Mouse (Mus musculus) stomach, embryonic 14.5 days (tissue): ENCODE data around the gene Efna5. TPM values are rescaled to one million over a fixed set of nuclear protein-coding genes. Genes with fewer than 3 reads are reported as not detected.

Experiments used
- ATAC-seq: fragments of 200-750 bp; cut with Nextera tagmentation; 2 replicates; pipeline ENCODE4 v1.8.0; 2017; ENCODE audit warnings: low read depth, moderate TSS enrichment; ENCODE audit not compliant: insufficient number of reproducible peaks, insufficient read depth, low FRiP score
- H3K27ac ChIP-seq: fragments of 300-500 bp; sonication (generic); 2 replicates; pipeline ENCODE4 v1.5.1; 2014; ENCODE audit warnings: mild to moderate bottlenecking, low read length, moderate library complexity, mixed read lengths
- H3K27me3 ChIP-seq: fragments of 300-500 bp; sonication (generic); 2 replicates; pipeline ENCODE4 v1.6.1; 2014; ENCODE audit warnings: low read length, control low read depth, mixed read lengths; ENCODE audit not compliant: control insufficient read depth, insufficient read depth
- H3K36me3 ChIP-seq: fragments of 300-500 bp; sonication (generic); 2 replicates; pipeline ENCODE4 v1.6.1; 2014; ENCODE audit warnings: mild to moderate bottlenecking, control low read depth, low read length, moderate library complexity, mixed read lengths; ENCODE audit not compliant: control insufficient read depth, insufficient read depth
- H3K4me1 ChIP-seq: fragments of 300-500 bp; sonication (generic); 2 replicates; pipeline ENCODE4 v1.6.1; 2014; ENCODE audit warnings: low read length, control low read depth, mixed read lengths; ENCODE audit not compliant: control insufficient read depth, insufficient read depth
- H3K4me2 ChIP-seq: fragments of 300-500 bp; sonication (generic); replicated peaks from 2 replicates; pipeline ENCODE4 v1.6.1; 2014; ENCODE audit warnings: low read depth, low read length, control low read depth
- H3K4me3 ChIP-seq: fragments of 300-500 bp; sonication (generic); 2 replicates; pipeline ENCODE4 v1.5.1; 2014; ENCODE audit warnings: low read depth, low read length, control low read depth
- H3K9ac ChIP-seq: fragments of 300-500 bp; sonication (generic); replicated peaks from 2 replicates; pipeline ENCODE4 v1.6.1; 2014; ENCODE audit warnings: low read depth, mild to moderate bottlenecking, control low read depth, low read length, moderate library complexity, mixed read lengths
- H3K9me3 ChIP-seq: fragments of 300-500 bp; sonication (generic); 2 replicates; pipeline ENCODE4 v1.6.1; 2016; ENCODE audit warnings: low read depth, low read length, control low read depth; ENCODE audit not compliant: control insufficient read depth
- WGBS: fragments of 180-500 bp; shearing (Covaris S2); extraction: QIAGEN DNeasy Blood & Tissue Kit; methylation state at CpG from one replicate; pipeline ENCODE4 v1.1.7; 2014; 5-methylcytosine and 5-hydroxymethylcytosine counted together
- polyA plus RNA-seq: library from polyadenylated mRNA; unstranded; fragments of >200 nt; fragmentation: Nextera tagmentation; extraction: Ambion mirVana; gene quantifications from 2 replicates; pipeline ENCODE4 v1.2.1, GENCODE M21; 2014

The Efna5 gene
- polyA plus RNA-seq, 1 experiment from 2014 or later: 58.6 TPM

GRCm38 (mm10) chr17:62741702-62742101, 139.4 kb downstream of the Efna5 start:
- Histone ChIP-seq H3K4me2 (no peak overlapping the region), H3K9ac (no peak overlapping the region), H3K4me3 (no peak overlapping the region), H3K9me3 (no peaks in the 10 kb centered on the region), H3K36me3 (no peaks in the 10 kb centered on the region), H3K27ac (no peak overlapping the region), H3K27me3 (no peaks in the 10 kb centered on the region), H3K4me1 (no peaks in the 10 kb centered on the region)
- no peak for ATAC-seq
- 58% methylated on average over 5 of the region's 5 CpGs for WGBS

DNA sequence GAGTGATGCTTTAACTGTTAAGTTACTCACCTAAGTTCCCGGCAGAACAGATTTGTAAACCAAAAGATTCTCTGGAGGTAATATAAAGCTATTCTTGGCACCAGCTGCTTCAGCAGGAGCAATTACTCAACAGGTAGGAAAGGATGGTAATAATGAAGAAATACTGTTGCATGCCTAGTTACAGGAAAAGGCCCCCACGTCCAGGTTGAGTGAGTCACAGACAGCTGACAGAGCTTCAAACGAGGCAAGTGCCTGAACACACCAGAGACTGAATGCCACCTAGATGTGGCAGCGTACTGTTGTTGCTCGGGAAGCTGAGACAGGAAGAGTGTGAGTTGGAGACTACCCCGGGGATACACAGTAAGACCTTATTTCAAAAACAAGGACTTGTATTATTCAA, 140.1 kb downstream of the Efna5 start:
- H3K4me3 ChIP-seq: no peak overlapping the region
- no peak overlapping the region for H3K9ac ChIP-seq
- H3K36me3 ChIP-seq: no peaks in the 10 kb centered on the region
- no peak overlapping the region for H3K4me2 ChIP-seq
- no peak overlapping the region for H3K27ac ChIP-seq
- no peak for ATAC-seq
- no peaks in the 10 kb centered on the region for H3K4me1 ChIP-seq
- no peaks in the 10 kb centered on the region for H3K27me3 ChIP-seq
- H3K9me3 ChIP-seq: no peaks in the 10 kb centered on the region
- WGBS: 62% methylated on average over 6 of the region's 6 CpGs

DNA sequence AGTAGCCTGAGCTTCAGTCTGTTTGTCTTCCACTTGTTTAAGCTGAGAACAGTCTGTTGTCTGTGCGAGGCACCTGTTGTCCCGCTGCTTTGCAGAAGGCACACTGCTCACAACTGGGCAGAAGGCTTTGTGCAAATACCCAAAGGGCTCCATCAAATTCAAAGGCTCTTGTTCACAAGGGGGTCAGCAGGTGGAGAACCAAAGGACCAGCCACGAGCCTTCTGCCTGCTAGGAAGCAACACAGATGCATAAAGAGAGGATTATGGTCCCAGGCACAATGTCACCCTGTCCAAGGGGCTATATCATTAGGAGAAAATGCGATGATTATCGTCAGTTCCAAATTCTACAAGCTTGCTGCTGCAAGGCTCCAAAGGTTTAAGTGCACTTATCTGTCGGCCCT, 141.1 kb downstream of the Efna5 start:
- ATAC-seq: no peak
- Histone ChIP-seq H3K27ac (no peak overlapping the region), H3K27me3 (no peaks in the 10 kb centered on the region), H3K4me3 (no peak overlapping the region), H3K4me1 (0 out of 2 replicates have a peak, but pooled peaks cover 5% of the 10 kb centered on the region), H3K9me3 (no peaks in the 10 kb centered on the region), H3K4me2 (no peak overlapping the region), H3K9ac (no peak overlapping the region), H3K36me3 (no peaks in the 10 kb centered on the region)
- 80% methylated on average over 6 of the region's 6 CpGs for WGBS

GRCm38 (mm10) chr17:62737404-62737803, 143.7 kb downstream of the Efna5 start:
- ATAC-seq: peak; percentile 61; the same call in 1 of the 2 replicates

DNA sequence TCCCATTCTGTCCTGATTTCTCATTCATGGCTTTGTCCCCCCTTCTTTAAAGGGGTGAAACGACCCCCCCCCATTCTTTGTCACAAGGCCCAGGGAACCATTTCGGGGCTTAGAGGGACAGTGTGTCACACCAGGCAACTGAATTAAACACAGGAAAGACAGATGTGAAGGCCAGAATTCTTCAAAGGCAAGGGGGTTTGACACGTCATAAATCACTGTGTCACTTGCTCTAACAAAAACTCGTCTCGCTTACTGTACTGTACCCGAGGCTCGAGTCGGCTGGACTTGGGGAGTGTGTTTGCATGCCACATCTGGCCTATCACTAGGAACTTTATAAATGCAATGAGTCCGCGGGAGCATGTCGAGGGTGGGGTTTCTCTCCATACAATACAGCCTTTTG, 145.2 kb downstream of the Efna5 start:
- 12% methylated on average over 11 of the region's 11 CpGs for WGBS
- H3K9ac ChIP-seq: no peak overlapping the region
- H3K4me2 ChIP-seq: no peak overlapping the region
- no peak overlapping the region for H3K4me3 ChIP-seq
- no peak; the same call in 1 of the 2 replicates for ATAC-seq
- H3K4me1 ChIP-seq: 0 out of 2 replicates have a peak, but pooled peaks cover 8% of the 10 kb centered on the region
- no peak overlapping the region for H3K27ac ChIP-seq
- H3K9me3 ChIP-seq: no peaks in the 10 kb centered on the region
- H3K27me3 ChIP-seq: no peaks in the 10 kb centered on the region
- H3K36me3 ChIP-seq: no peaks in the 10 kb centered on the region

More at GRCm38 (mm10) chr17:62737404-62737803, 143.7 kb downstream of the Efna5 start:
- Histone ChIP-seq H3K4me3 (no peak overlapping the region), H3K36me3 (no peaks in the 10 kb centered on the region), H3K4me1 (0 out of 2 replicates have a peak, but pooled peaks cover 8% of the 10 kb centered on the region), H3K27ac (no peak overlapping the region), H3K4me2 (no peak overlapping the region), H3K9me3 (no peaks in the 10 kb centered on the region), H3K27me3 (no peaks in the 10 kb centered on the region), H3K9ac (no peak overlapping the region)
- WGBS: 79% methylated on average over 6 of the region's 6 CpGs

DNA sequence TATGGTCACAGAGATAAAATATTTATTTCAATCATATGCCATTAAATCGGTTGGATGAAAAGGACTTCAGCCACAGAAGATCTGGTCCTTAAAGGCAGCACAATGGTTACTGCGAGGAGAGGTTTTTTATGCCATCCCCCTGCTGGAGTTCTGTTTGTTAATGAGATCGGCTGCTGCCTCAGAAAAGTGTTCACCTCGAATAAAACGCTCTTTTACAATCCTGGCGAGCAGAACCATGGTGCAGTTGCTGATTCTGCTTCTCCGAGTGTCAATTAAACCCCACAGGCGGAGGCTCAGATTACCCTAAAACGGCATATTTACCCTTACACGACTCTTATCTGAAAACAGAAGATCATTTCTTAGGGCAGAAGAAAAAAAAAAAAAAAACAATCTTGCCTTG, 146.2 kb downstream of the Efna5 start:
- Histone ChIP-seq H3K9me3 (no peaks in the 10 kb centered on the region), H3K27ac (no peak overlapping the region), H3K9ac (no peak overlapping the region), H3K36me3 (no peaks in the 10 kb centered on the region), H3K4me3 (no peak overlapping the region), H3K4me2 (no peak overlapping the region), H3K4me1 (0 out of 2 replicates have a peak, but pooled peaks cover 11% of the 10 kb centered on the region), H3K27me3 (no peaks in the 10 kb centered on the region)
- WGBS: 32% methylated on average over 10 of the region's 10 CpGs
- ATAC-seq: no peak

DNA sequence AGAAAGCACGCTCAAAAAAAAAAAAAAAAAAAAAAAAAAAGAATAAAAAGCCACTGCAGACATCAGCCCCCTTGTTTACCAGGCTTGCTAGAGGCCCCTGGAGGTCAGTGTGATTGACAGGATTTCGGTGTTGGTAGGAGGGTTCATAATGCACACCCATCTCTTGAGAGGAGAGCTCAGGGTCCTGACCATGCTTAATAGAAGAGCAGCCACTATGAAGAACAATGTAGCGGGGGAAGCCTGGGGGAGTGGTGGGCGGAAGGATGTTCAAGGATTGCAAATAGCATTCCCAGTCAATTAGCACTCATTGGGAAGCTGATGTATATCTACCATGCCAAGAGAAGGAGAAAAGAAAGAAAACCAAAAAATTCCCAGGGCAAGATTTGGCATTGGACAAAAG, 147.1 kb downstream of the Efna5 start:
- Histone ChIP-seq H3K4me2 (no peak overlapping the region), H3K27me3 (no peaks in the 10 kb centered on the region), H3K4me3 (no peak overlapping the region), H3K27ac (no peak overlapping the region), H3K9ac (no peak overlapping the region), H3K4me1 (0 out of 2 replicates have a peak, but pooled peaks cover 13% of the 10 kb centered on the region), H3K36me3 (no peaks in the 10 kb centered on the region), H3K9me3 (no peaks in the 10 kb centered on the region)
- ATAC-seq: no peak
- WGBS: 64% methylated on average over 4 of the region's 4 CpGs

GRCm38 (mm10) chr17:62729754-62730470, 151.2 kb downstream of the Efna5 start:
- Histone ChIP-seq H3K4me2 (no peak overlapping the region), H3K4me1 (peaks cover 8% of the 10 kb centered on the region; the same call in 1 of the 2 replicates), H3K9me3 (no peaks in the 10 kb centered on the region), H3K27ac (no peak overlapping the region), H3K36me3 (no peaks in the 10 kb centered on the region), H3K4me3 (no peak overlapping the region), H3K27me3 (no peaks in the 10 kb centered on the region), H3K9ac (no peak overlapping the region)
- 59% methylated on average over 10 of the region's 10 CpGs for WGBS
- ATAC-seq: no peak
